Mouse (Mus musculus) heart, embryonic 15.5 days (tissue): ENCODE measurements around the gene Pqbp1. TPM values are rescaled to one million over a fixed set of nuclear protein-coding genes. Genes with fewer than 3 reads are reported as not detected.

Experiments used
- ATAC-seq: fragments of 200-750 bp; cut with Nextera tagmentation; replicated peaks from 2 replicates; pipeline ENCODE4 v1.8.0; 2017; ENCODE audit warnings: low read depth, moderate TSS enrichment; ENCODE audit not compliant: insufficient number of reproducible peaks, insufficient read depth, low FRiP score
- H3K27ac ChIP-seq: fragments of 300-500 bp; sonication (generic); 2 replicates; pipeline ENCODE4 v1.5.1; 2015; ENCODE audit warnings: mild to moderate bottlenecking, inconsistent platforms
- H3K27me3 ChIP-seq: fragments of 300-500 bp; sonication (generic); 2 replicates; pipeline ENCODE4 v1.6.1; 2015; ENCODE audit warnings: inconsistent platforms
- H3K36me3 ChIP-seq: fragments of 300-500 bp; sonication (generic); 2 replicates; pipeline ENCODE4 v1.6.1; 2015; ENCODE audit warnings: mild to moderate bottlenecking, inconsistent platforms
- H3K4me1 ChIP-seq: fragments of 300-500 bp; sonication (generic); replicated peaks from 2 replicates; pipeline ENCODE4 v1.6.1; 2015; ENCODE audit warnings: inconsistent platforms
- H3K4me2 ChIP-seq: fragments of 300-500 bp; sonication (generic); 2 replicates; pipeline ENCODE4 v1.6.1; 2015; ENCODE audit warnings: inconsistent platforms, mild to moderate bottlenecking, moderate library complexity
- H3K4me3 ChIP-seq: fragments of 300-500 bp; sonication (generic); 2 replicates; pipeline ENCODE4 v1.5.1; 2015; ENCODE audit warnings: mild to moderate bottlenecking, inconsistent platforms
- H3K9ac ChIP-seq: fragments of 300-500 bp; sonication (generic); 2 replicates; pipeline ENCODE4 v1.6.1; 2015; ENCODE audit warnings: mild to moderate bottlenecking, inconsistent platforms
- H3K9me3 ChIP-seq: fragments of 300-500 bp; sonication (generic); replicated peaks from 2 replicates; pipeline ENCODE4 v1.6.1; 2016; ENCODE audit warnings: inconsistent platforms
- WGBS: fragments of 180-500 bp; shearing (Covaris S2); methylation state at CpG from one replicate; pipeline ENCODE4 v1.1.7; 2015; ENCODE audit warnings: mixed read lengths; 5-methylcytosine and 5-hydroxymethylcytosine counted together
- polyA plus RNA-seq: library from polyadenylated mRNA; unstranded; fragments of >200 nt; fragmentation: Nextera tagmentation; extraction: Ambion mirVana; gene quantifications from 2 replicates; pipeline ENCODE4 v1.2.1, GENCODE M21; 2015

Gene Pqbp1
- polyA plus RNA-seq, 1 experiment from 2014 or later = 72.8 TPM

DNA sequence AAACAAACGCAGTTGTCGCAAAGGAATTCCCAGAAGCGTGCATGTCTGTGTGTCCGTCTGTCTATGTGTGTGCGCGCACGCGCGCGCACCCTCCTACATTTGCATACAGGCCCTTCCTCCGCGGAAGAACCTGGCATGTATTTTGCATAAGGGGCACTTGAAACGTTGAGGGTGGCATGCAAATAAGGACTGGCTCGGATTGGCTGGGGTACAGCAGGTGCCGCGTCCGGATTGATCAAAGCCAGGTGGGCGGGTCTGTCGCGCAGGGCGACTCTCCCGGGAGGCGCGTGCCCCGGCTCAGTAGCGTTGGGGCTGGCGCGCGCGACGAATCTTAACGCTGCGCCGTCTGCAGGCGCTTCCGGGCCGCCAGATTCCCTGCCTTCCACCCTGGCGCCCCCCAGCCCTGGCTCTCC lies 21.1 kb downstream of the Pqbp1 start, which contains the start of gene Pim2:
Gene Pim2, plus strand, starts transcription at position 256 of the 413 bp plus-strand sequence.
- H3K36me3 ChIP-seq = no peaks in the 10 kb centered on the region
- H3K4me1 ChIP-seq = peaks cover 11% of the 10 kb centered on the region
- no peaks in the 10 kb centered on the region for H3K9me3 ChIP-seq
- peak within 1 kb of the TSS; percentile 51 for H3K9ac ChIP-seq
- H3K4me3 ChIP-seq = peak within 1 kb of the TSS; percentile 53
- ATAC-seq = peak; percentile 88
- no peaks in the 10 kb centered on the region for H3K27me3 ChIP-seq
- H3K4me2 ChIP-seq = peak within 1 kb of the TSS; percentile 91
- H3K27ac ChIP-seq = no peak within 1 kb of the TSS
- WGBS = 18% methylated on average over 22 of the region's 38 CpGs

DNA sequence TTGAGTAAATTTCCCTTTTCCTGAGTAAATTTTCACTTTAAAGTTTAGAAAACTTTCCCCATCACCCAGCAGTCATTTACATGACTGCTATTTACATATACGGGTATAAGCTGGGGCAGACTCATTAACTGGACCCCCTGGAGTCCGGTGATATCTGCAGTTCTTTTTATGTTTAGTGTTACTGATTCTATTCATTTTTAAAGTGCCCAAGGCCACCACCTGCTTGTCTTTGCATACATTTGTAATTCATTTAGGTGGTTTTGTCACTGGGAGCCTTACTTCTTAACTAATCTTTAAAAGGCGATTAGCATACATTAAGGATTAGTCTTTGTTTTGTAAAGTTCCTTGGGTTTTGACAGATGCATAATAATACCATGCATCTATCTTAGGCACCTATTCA lies 29.2 kb downstream of the Pqbp1 start:
- Histone ChIP-seq H3K36me3 (peaks cover 11% of the 10 kb centered on the region; the same call in 1 of the 2 replicates), H3K4me3 (no peak overlapping the region), H3K9ac (no peak overlapping the region), H3K27me3 (no peaks in the 10 kb centered on the region), H3K27ac (no peak overlapping the region), H3K9me3 (no peaks in the 10 kb centered on the region), H3K4me1 (no peaks in the 10 kb centered on the region), H3K4me2 (no peak overlapping the region)
- 57% methylated on average over 3 of the region's 3 CpGs for WGBS
- ATAC-seq = no peak

DNA sequence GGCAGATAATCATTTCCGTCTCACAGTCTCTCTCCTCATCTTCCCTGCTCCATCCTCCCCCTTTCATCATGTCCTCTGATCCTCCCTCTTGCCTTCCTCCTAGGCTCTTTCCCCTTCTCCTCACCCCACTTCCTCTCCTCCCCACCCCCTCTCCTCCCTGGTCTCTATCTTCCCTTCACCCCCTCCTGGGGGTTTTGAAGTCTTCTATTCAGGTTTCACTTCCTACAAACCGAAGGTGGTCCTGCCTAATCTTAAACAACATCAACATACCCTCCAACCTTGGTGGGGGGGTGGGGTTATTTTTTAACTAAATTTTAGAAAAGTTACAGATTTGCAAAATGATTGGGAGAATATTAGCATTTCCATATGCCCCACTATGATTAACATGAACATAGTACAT lies 30.6 kb downstream of the Pqbp1 start:
- Histone ChIP-seq H3K4me2 (no peak overlapping the region), H3K4me3 (no peak overlapping the region), H3K9ac (no peak overlapping the region), H3K27me3 (no peaks in the 10 kb centered on the region), H3K4me1 (no peaks in the 10 kb centered on the region), H3K36me3 (peaks cover 11% of the 10 kb centered on the region; the same call in 1 of the 2 replicates), H3K27ac (no peak overlapping the region), H3K9me3 (no peaks in the 10 kb centered on the region)
- WGBS = 52% methylated on average over 2 of the region's 2 CpGs
- no peak for ATAC-seq

DNA sequence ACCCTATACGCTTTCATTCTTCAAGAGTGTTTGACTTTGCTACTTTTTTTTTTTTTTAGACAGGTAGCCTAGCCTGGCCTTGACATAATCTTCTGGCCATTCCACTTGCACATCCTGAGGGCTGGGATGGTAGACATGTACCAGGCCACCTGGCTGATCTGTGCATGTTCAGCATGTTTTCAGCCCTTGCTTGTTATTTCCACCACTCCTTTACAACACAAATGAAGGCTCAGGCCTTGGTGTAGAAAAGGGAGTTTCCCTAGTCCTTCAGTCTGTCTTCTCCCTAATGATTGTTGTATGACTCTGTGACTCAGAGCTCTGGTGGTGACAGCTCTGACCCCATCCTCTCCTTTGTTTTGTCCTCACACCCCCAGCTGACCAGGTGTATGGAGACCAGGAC lies 31.9 kb downstream of the Pqbp1 start:
- no peak overlapping the region for H3K4me2 ChIP-seq
- 89% methylated on average over 1 of the region's 1 CpGs for WGBS
- no peak overlapping the region for H3K9ac ChIP-seq
- ATAC-seq = no peak
- H3K4me1 ChIP-seq = no peaks in the 10 kb centered on the region
- no peaks in the 10 kb centered on the region for H3K9me3 ChIP-seq
- no peaks in the 10 kb centered on the region for H3K27me3 ChIP-seq
- H3K27ac ChIP-seq = no peak overlapping the region
- no peak overlapping the region for H3K4me3 ChIP-seq
- H3K36me3 ChIP-seq = peaks cover 11% of the 10 kb centered on the region; the same call in 1 of the 2 replicates

DNA sequence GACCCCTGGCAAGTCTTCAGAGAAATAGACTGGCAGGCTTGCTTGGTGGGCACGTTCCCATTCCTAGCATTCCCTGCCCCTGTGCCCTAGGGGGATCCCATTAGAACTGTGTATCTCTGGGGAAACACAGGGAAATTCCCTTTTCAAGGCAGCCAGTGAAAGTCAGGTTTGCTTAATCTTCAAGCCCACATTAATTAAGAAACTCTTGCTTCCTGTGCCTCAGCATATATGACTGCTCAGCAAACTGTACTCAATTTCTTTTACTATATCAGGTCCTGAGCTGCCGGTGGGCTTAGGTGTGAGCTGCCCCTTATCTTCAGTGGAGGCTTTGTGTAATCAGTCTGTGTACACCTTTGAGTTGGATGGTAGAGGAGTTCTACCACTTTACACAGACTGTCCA lies 33.3 kb downstream of the Pqbp1 start:
- Histone ChIP-seq H3K36me3 (peaks cover 11% of the 10 kb centered on the region; the same call in 1 of the 2 replicates), H3K27me3 (no peaks in the 10 kb centered on the region), H3K9me3 (no peaks in the 10 kb centered on the region), H3K4me1 (no peaks in the 10 kb centered on the region), H3K4me2 (no peak overlapping the region), H3K4me3 (no peak overlapping the region), H3K9ac (no peak overlapping the region), H3K27ac (no peak overlapping the region)
- ATAC-seq = no peak
- 59% methylated on average over 2 of the region's 2 CpGs for WGBS

DNA sequence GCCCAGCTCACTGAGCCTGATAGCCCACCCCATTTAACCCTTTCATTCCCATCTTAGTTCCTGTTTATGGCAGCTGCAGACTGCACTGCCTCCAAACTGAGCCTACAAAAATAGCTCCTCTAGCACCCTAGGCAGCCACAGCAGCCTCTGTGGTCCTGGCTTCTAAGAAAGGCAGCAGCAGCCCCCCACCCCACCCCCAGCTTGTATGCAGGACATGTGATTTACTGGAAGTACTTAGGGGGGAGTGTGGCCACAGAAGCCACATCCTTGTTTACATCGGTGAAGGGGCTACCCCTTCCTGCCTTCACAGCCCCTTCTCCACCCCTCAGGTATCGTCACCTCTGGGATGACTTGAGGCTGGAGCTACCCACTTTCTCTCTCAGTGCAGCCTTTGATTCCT lies 33.7 kb downstream of the Pqbp1 start:
- Histone ChIP-seq H3K27ac (no peak overlapping the region), H3K27me3 (no peaks in the 10 kb centered on the region), H3K4me2 (no peak overlapping the region), H3K4me1 (no peaks in the 10 kb centered on the region), H3K9ac (no peak overlapping the region), H3K4me3 (no peak overlapping the region), H3K9me3 (no peaks in the 10 kb centered on the region), H3K36me3 (peaks cover 11% of the 10 kb centered on the region; the same call in 1 of the 2 replicates)
- no peak for ATAC-seq
- WGBS = 75% methylated on average over 2 of the region's 2 CpGs

DNA sequence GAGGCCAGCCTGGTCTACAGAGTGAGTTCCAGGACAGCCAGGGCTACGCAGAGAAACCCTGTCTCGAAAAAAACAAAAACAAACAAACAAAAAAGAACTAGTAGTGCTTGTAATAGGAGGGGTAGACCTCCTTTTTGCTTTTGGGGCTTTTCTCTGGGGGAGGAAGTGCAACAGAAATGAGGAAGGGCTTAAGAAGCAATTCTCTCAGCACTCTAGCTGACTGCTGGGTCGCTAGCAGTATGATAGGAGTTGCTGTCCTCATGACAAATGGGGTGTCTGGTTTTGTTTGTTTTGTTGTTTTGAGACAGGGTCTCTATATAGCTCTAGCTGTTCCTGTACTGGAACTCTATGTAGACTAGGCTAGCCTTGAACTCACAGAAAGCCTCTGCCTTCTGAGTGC lies 34.5 kb downstream of the Pqbp1 start:
- no peak overlapping the region for H3K9ac ChIP-seq
- no peaks in the 10 kb centered on the region for H3K9me3 ChIP-seq
- no peak overlapping the region for H3K4me3 ChIP-seq
- 72% methylated on average over 3 of the region's 3 CpGs for WGBS
- no peaks in the 10 kb centered on the region for H3K4me1 ChIP-seq
- no peak for ATAC-seq
- H3K4me2 ChIP-seq = no peak overlapping the region
- no peaks in the 10 kb centered on the region for H3K27me3 ChIP-seq
- H3K27ac ChIP-seq = no peak overlapping the region
- peaks cover 11% of the 10 kb centered on the region; the same call in 1 of the 2 replicates for H3K36me3 ChIP-seq

DNA sequence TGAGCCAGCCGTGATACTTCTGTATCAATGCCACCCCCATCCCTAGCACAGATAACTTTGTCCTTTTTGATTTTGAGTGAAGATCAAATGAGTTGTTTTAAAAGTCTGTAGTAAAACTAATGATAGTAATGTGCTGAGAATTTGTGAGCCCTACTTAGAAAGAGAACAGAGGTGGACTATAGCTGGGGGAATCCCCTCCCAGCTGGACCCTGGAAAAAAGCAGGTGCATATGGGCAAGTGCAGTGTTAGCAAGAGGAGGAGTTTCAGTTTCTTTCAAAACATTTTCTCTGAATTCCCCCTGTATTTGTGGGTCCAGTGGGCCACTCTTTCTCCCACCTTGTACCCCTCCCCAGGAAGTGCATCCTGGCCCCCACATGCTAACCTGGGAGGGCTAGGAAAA lies 35.9 kb downstream of the Pqbp1 start:
- Histone ChIP-seq H3K4me3 (no peak overlapping the region), H3K4me1 (no peaks in the 10 kb centered on the region), H3K9me3 (no peaks in the 10 kb centered on the region), H3K4me2 (no peak overlapping the region), H3K9ac (no peak overlapping the region), H3K36me3 (peaks cover 10% of the 10 kb centered on the region; the same call in 1 of the 2 replicates), H3K27me3 (no peaks in the 10 kb centered on the region), H3K27ac (no peak overlapping the region)
- 83% methylated on average over 1 of the region's 1 CpGs for WGBS
- no peak for ATAC-seq

DNA sequence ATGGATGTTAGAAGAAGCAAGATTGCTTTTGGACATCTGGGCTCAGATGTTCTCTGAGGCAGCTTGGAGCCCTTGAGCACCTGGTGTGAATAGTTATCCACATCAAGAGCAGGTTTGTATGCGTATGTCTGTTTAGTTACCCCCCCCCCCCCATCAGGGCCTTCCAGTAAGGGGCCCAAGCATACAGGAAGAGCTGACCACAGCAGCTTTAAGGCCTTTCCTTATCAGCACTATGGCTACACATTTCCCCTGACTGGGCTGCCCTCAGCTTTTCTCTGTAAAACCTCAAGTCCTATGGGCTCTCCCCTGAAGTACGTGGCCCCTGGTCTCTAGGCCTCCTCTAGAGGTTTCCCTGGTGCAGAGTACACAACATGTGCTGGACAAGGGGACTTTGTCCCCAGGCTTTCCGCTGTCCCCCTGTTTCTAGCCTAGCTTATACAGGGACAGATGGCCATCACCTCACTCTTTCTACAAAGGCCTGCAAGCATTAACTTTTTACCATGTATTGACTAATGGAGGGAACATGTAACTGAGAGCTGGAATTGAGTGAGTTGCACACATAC lies 39.8 kb downstream of the Pqbp1 start:
- ATAC-seq = no peak
- 73% methylated on average over 3 of the region's 3 CpGs for WGBS

DNA sequence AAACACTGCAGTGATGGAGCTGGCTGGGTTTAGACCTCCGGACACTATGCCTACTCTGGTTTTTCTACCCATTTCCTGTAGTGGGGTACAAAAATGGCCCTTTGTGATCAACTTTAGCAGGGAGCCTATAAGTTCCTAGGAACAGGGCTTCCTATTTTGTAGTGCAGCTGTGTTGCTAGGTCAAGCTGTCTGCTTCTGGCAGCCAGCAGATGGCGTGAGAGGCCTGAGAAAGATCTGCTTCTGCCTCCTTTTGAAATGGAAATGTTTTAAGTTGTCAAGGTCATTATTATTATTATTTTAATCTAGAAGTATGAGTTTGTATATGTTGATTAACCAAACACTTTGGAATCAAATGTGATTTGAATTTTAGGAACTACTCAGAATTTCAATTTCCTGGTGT lies 44.5 kb downstream of the Pqbp1 start:
- no peak overlapping the region for H3K27ac ChIP-seq
- ATAC-seq = no peak
- WGBS = 38% methylated on average over 2 of the region's 2 CpGs

More for the DNA sequence above, 39.8 kb downstream of the Pqbp1 start:
- Histone ChIP-seq H3K9me3 (no peaks in the 10 kb centered on the region), H3K9ac (no peak overlapping the region), H3K27me3 (no peaks in the 10 kb centered on the region), H3K4me3 (no peak overlapping the region), H3K27ac (no peak overlapping the region), H3K4me2 (no peak overlapping the region), H3K4me1 (no peaks in the 10 kb centered on the region), H3K36me3 (no peaks in the 10 kb centered on the region)

DNA sequence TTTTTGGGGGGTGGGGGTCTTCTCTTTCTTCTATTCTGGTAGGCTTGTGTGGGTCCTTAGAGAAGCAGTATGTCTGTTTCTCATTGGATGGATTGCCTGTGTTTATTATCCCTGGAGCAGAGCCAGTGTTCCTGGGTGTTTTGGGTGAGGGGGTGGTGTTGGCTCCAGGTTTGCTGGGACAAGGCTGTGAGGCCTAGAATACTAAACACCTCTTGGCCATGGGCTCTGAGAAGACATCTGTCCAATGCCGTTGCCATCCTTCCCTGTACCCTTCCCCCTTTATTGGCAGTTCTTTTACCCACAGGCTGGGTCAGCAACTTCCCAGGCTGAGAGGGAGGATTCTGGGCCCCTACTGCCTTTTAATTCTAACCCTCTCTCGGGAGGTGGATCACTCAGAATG lies 51.2 kb downstream of the Pqbp1 start:
- no peak overlapping the region for H3K4me3 ChIP-seq
- no peaks in the 10 kb centered on the region for H3K36me3 ChIP-seq
- no peak overlapping the region for H3K9ac ChIP-seq
- ATAC-seq = no peak
- no peaks in the 10 kb centered on the region for H3K27me3 ChIP-seq
- H3K4me2 ChIP-seq = no peak overlapping the region
- H3K9me3 ChIP-seq = no peaks in the 10 kb centered on the region
- 0 out of 2 replicates have a peak, but pooled peaks cover 10% of the 10 kb centered on the region for H3K4me1 ChIP-seq
- no peak overlapping the region for H3K27ac ChIP-seq
- WGBS = 75% methylated on average over 2 of the region's 2 CpGs

More for the DNA sequence above, 44.5 kb downstream of the Pqbp1 start:
- no peaks in the 10 kb centered on the region for H3K9me3 ChIP-seq
- H3K9ac ChIP-seq = no peak overlapping the region
- no peaks in the 10 kb centered on the region for H3K4me1 ChIP-seq
- no peak overlapping the region for H3K4me3 ChIP-seq
- H3K27me3 ChIP-seq = no peaks in the 10 kb centered on the region
- H3K36me3 ChIP-seq = no peaks in the 10 kb centered on the region
- H3K4me2 ChIP-seq = no peak overlapping the region
